Mouse (Mus musculus): ENCODE measurements around the gene Actn4. TPM values are rescaled to one million over a fixed set of nuclear protein-coding genes. Genes with fewer than 3 reads are reported as not detected.
A peak's percentile ranks its signal among the peaks of the same experiment; 100 is the strongest.

Actn4 gene
- total and polyA plus RNA-seq, 2 experiments, result 47.4 to 125 TPM

DNA sequence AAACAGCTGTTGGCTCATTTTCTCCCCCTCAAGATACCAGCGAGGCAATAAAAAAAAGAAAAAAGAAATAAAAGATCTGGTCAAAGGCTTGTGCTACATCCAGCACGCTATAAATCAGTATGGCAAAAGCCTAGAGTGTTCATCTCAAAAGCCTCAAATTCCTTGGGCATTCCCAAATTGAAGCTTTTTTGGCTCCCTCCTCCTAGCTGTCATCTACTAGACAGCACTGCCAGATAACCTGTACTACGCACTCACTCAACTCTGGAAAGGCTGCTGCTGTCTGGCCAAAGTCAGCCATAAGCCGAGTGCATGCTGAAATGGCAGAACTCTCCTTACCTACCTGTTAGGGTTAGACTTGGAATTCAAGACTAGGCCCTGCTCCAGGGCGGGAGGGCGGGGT, 4.9 kb downstream of the Actn4 start:
- H3K27ac ChIP-seq (replicated peaks; ENCODE audit: insufficient read depth, low read depth, low read length), result no peak overlapping the region
- 50% methylated on average over 6 of the region's 6 CpGs for WGBS
- no peak overlapping the region for H3K9ac ChIP-seq (ENCODE audit: low read depth, low read length)

GRCm38 (mm10) chr7:28956270-28956669, 5.9 kb downstream of the Actn4 start:
- Histone ChIP-seq H3K79me2 (ENCODE audit: control insufficient read depth, insufficient read depth, low read length) (peaks cover 57% of the 10 kb centered on the region), H3K36me3 (ENCODE audit: control insufficient read depth, insufficient read depth, low read length) (no peaks in the 10 kb centered on the region), H3K4me3 (ENCODE audit: insufficient read depth, low read depth, low read length) (no peak overlapping the region), H3K27me3 (ENCODE audit: control insufficient read depth, insufficient read depth, low read length) (no peaks in the 10 kb centered on the region), H3K27ac (replicated peaks; ENCODE audit: insufficient read depth, low read depth, low read length) (peak overlapping the region; percentile 30; the same call in 1 of the 2 replicates), H3K4me1 (ENCODE audit: control insufficient read depth, insufficient read depth, low read length) (peaks cover 52% of the 10 kb centered on the region), H3K9ac (ENCODE audit: low read depth, low read length) (no peak overlapping the region)
- 69% methylated on average over 1 of the region's 1 CpGs for WGBS
- TF ChIP-seq CTCF (IDR thresholded peaks at IDR 0.05; ENCODE audit: low read depth, low read length) (no peak), POLR2A (IDR thresholded peaks at IDR 0.05; ENCODE audit: extremely low read depth, insufficient read depth, low read length) (no peak)
- no peak for DNase-seq (ENCODE audit: extremely low read depth, low read depth, low spot score)

More for the DNA sequence above, 4.9 kb downstream of the Actn4 start:
- DNase-seq (ENCODE audit: extremely low read depth, low read depth, low spot score), result peak; percentile 84
- Histone ChIP-seq H3K4me3 (ENCODE audit: insufficient read depth, low read depth, low read length) (no peak overlapping the region), H3K27me3 (ENCODE audit: control insufficient read depth, insufficient read depth, low read length) (no peaks in the 10 kb centered on the region), H3K79me2 (ENCODE audit: control insufficient read depth, insufficient read depth, low read length) (peaks cover 55% of the 10 kb centered on the region), H3K4me1 (ENCODE audit: control insufficient read depth, insufficient read depth, low read length) (peaks cover 49% of the 10 kb centered on the region), H3K36me3 (ENCODE audit: control insufficient read depth, insufficient read depth, low read length) (no peaks in the 10 kb centered on the region)
- TF ChIP-seq CTCF (IDR thresholded peaks at IDR 0.05; ENCODE audit: low read depth, low read length), result no peak
- TF ChIP-seq POLR2A (IDR thresholded peaks at IDR 0.05; ENCODE audit: extremely low read depth, insufficient read depth, low read length), result no peak

DNA sequence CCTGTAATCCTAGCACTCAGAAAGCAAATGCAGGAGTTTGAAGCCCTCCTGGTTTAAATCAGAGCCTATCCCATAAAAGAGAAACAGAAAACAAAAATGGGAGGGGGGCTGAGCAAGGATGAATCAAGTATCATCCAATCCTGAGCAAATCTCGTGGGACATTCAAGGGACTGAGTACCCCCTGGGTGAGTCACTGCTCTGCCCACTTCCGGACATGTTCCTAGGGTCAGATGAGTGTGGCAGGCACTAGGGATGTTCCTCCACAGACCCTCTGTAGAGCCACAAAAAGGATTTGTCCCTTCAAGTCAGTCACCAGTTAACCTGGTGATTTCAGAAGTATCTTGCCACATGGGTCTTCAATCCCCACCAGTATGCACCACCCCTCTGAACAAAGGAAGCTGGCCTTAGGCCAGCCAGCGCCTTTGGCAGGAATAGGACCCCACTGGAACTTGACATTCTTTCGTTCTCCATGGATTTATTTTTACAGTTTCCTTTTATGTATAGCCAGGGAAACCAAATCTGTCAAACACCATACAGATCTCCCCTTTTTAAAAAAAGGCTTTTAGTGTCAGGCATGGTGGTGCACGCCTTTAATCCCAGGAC, 6.7 kb downstream of the Actn4 start:
- no peaks in the 10 kb centered on the region for H3K27me3 ChIP-seq (ENCODE audit: control insufficient read depth, insufficient read depth, low read length)
- DNase-seq (ENCODE audit: extremely low read depth, low read depth, low spot score), result no peak
- peaks cover 54% of the 10 kb centered on the region for H3K79me2 ChIP-seq (ENCODE audit: control insufficient read depth, insufficient read depth, low read length)
- H3K36me3 ChIP-seq (ENCODE audit: control insufficient read depth, insufficient read depth, low read length), result no peaks in the 10 kb centered on the region
- no peak overlapping the region for H3K4me3 ChIP-seq (ENCODE audit: insufficient read depth, low read depth, low read length)
- 58% methylated on average over 5 of the region's 5 CpGs for WGBS
- no peak overlapping the region for H3K9ac ChIP-seq (ENCODE audit: low read depth, low read length)
- H3K27ac ChIP-seq (replicated peaks; ENCODE audit: insufficient read depth, low read depth, low read length), result 0 out of 2 replicates have a peak overlapping the region, but pooled peaks have one; percentile 27
- H3K4me1 ChIP-seq (ENCODE audit: control insufficient read depth, insufficient read depth, low read length), result peaks cover 51% of the 10 kb centered on the region
- TF ChIP-seq POLR2A (IDR thresholded peaks at IDR 0.05; ENCODE audit: extremely low read depth, insufficient read depth, low read length) (no peak), CTCF (IDR thresholded peaks at IDR 0.05; ENCODE audit: low read depth, low read length) (no peak)

GRCm38 (mm10) chr7:28954773-28955172, 7.4 kb downstream of the Actn4 start:
- Histone ChIP-seq H3K9ac (ENCODE audit: low read depth, low read length) (no peak overlapping the region), H3K36me3 (ENCODE audit: control insufficient read depth, insufficient read depth, low read length) (peaks cover 1% of the 10 kb centered on the region; the same call in 1 of the 2 replicates), H3K4me3 (ENCODE audit: insufficient read depth, low read depth, low read length) (no peak overlapping the region), H3K79me2 (ENCODE audit: control insufficient read depth, insufficient read depth, low read length) (peaks cover 52% of the 10 kb centered on the region), H3K27ac (replicated peaks; ENCODE audit: insufficient read depth, low read depth, low read length) (no peak overlapping the region), H3K4me1 (ENCODE audit: control insufficient read depth, insufficient read depth, low read length) (peaks cover 51% of the 10 kb centered on the region), H3K27me3 (ENCODE audit: control insufficient read depth, insufficient read depth, low read length) (no peaks in the 10 kb centered on the region)
- WGBS, result 77% methylated on average over 4 of the region's 4 CpGs
- no peak for DNase-seq (ENCODE audit: extremely low read depth, low read depth, low spot score)
- TF ChIP-seq POLR2A (IDR thresholded peaks at IDR 0.05; ENCODE audit: extremely low read depth, insufficient read depth, low read length), result no peak
- TF ChIP-seq CTCF (IDR thresholded peaks at IDR 0.05; ENCODE audit: low read depth, low read length), result no peak

GRCm38 (mm10) chr7:28953476-28954376, 8.4 kb downstream of the Actn4 start:
- Histone ChIP-seq H3K9ac (ENCODE audit: low read depth, low read length) (no peak overlapping the region), H3K27ac (replicated peaks; ENCODE audit: insufficient read depth, low read depth, low read length) (peak overlapping the region; percentile 10), H3K4me1 (ENCODE audit: control insufficient read depth, insufficient read depth, low read length) (peaks cover 48% of the 10 kb centered on the region), H3K36me3 (ENCODE audit: control insufficient read depth, insufficient read depth, low read length) (peaks cover 2% of the 10 kb centered on the region; the same call in 1 of the 2 replicates), H3K27me3 (ENCODE audit: control insufficient read depth, insufficient read depth, low read length) (no peaks in the 10 kb centered on the region), H3K79me2 (ENCODE audit: control insufficient read depth, insufficient read depth, low read length) (peaks cover 62% of the 10 kb centered on the region), H3K4me3 (ENCODE audit: insufficient read depth, low read depth, low read length) (no peak overlapping the region)
- TF ChIP-seq CTCF (IDR thresholded peaks at IDR 0.05; ENCODE audit: low read depth, low read length) (no peak), POLR2A (IDR thresholded peaks at IDR 0.05; ENCODE audit: extremely low read depth, insufficient read depth, low read length) (no peak)
- WGBS, result 34% methylated on average over 2 of the region's 2 CpGs
- no peak for DNase-seq (ENCODE audit: extremely low read depth, low read depth, low spot score)

Measured in liver, adult 2 months (tissue).